Mouse (Mus musculus): Measurements from ENCODE around the gene Csf1. TPM values are rescaled to one million over a fixed set of nuclear protein-coding genes. Genes with fewer than 3 reads are reported as not detected.
A peak's percentile ranks its signal among the peaks of the same experiment; 100 is the strongest.

The Csf1 gene
- polyA plus RNA-seq, 1 experiment, result 46.3 TPM

DNA sequence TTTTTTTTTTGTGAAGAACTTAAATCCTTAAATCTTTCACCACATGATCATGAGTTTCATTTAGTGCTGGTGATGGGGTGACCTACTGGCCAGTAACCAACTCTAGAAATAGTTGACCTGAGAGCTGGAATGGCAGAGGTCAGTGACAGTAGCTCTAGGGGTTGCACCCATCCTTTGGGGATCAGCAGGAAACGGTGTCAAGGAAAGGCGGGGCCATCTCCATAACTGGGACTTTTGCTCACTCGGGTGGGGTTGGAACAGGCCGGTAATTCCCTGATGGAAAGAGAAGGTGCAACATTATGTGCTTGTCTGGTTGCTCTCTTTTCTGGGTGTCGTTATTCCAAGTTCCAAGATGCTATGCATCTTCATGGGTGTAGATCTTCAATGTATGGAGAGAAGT is 38.7 kb upstream of the Csf1 start:
- Histone ChIP-seq H3K36me3 (ENCODE audit: control insufficient read depth, insufficient read depth, low read length) (no peaks in the 10 kb centered on the region), H3K4me1 (ENCODE audit: control insufficient read depth, insufficient read depth, insufficient read length) (no peaks in the 10 kb centered on the region), H3K27ac (ENCODE audit: insufficient read depth, low read length) (no peak overlapping the region), H3K4me3 (ENCODE audit: extremely low read depth, insufficient read depth, insufficient read length) (no peak overlapping the region), H3K27me3 (ENCODE audit: control insufficient read depth, insufficient read depth, low read length) (no peaks in the 10 kb centered on the region)
- TF ChIP-seq POLR2A (IDR thresholded peaks at IDR 0.05; ENCODE audit: low read depth, low read length), result no peak
- 89% methylated on average over 5 of the region's 5 CpGs for WGBS
- no peak for DNase-seq (ENCODE audit: low read depth in 1 of 2, low spot score in 2 of 2)

DNA sequence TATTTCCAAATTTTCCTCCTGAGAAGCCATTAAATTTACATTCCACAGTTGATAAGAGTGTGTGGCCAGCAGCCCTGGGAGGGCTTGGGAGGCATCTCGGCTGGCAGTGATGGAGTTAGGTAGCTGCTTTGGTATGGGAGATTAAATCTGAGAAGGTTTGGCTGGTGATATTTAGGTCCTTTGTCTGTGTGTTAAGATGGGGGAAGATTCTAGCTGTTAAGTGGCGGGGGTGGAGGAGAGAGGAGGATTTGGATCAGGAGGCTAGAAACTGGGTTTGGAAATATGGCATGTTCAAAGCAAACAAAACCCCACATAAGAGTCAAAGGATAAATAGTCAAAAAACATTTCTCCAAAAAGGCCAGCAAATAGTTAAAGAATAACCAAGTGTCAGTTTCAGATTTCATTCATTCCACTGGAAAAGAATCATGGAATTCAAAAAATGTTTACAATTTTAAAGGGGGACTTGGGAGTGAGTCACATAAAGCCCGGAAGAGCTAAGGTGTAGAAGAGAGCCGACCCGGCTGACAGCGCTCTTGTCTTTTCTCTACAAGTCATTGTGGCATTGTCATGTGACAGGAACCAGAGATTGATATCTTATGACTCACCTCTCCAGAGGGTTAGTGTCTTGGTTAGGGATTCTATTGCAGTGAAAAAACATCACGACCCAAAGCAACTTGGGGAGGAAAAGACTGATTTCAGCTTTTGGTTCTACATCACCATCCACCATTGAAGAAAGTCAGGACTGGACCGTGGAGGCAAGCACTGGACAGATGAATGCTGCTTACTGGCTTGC is 36.1 kb upstream of the Csf1 start:
- Histone ChIP-seq H3K36me3 (ENCODE audit: control insufficient read depth, insufficient read depth, low read length) (no peaks in the 10 kb centered on the region), H3K27ac (ENCODE audit: insufficient read depth, low read length) (no peak overlapping the region), H3K4me1 (ENCODE audit: control insufficient read depth, insufficient read depth, insufficient read length) (no peaks in the 10 kb centered on the region), H3K4me3 (ENCODE audit: extremely low read depth, insufficient read depth, insufficient read length) (no peak overlapping the region), H3K27me3 (ENCODE audit: control insufficient read depth, insufficient read depth, low read length) (no peaks in the 10 kb centered on the region)
- DNase-seq (ENCODE audit: low read depth in 1 of 2, low spot score in 2 of 2), result no peak
- WGBS, result 52% methylated on average over 8 of the region's 8 CpGs
- TF ChIP-seq POLR2A (IDR thresholded peaks at IDR 0.05; ENCODE audit: low read depth, low read length) (no peak), CTCF (IDR thresholded peaks at IDR 0.05; ENCODE audit: extremely low read depth, insufficient read depth, insufficient read length, insufficient replicate concordance) (no peak)

DNA sequence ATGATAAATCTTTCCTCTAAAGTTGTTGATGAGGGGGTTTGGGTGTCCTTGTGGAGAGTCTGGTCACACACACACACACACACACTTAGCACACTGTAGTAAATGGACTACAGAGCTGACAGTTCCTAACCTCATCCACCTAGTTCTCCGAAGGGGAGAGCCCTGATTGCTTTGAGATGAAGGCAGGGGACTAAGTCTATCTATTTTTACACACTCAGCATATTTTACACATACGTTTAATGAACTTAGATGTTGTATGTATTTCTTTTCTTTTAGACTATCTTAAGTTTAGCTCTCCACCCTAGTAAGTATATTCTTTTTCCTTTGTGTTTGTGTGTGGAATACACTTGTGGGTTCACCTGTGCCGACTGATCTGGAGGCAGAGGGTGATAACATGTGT is 34.6 kb upstream of the Csf1 start:
- Histone ChIP-seq H3K4me3 (ENCODE audit: extremely low read depth, insufficient read depth, insufficient read length) (no peak overlapping the region), H3K27me3 (ENCODE audit: control insufficient read depth, insufficient read depth, low read length) (no peaks in the 10 kb centered on the region), H3K4me1 (ENCODE audit: control insufficient read depth, insufficient read depth, insufficient read length) (no peaks in the 10 kb centered on the region), H3K36me3 (ENCODE audit: control insufficient read depth, insufficient read depth, low read length) (no peaks in the 10 kb centered on the region), H3K27ac (ENCODE audit: insufficient read depth, low read length) (no peak overlapping the region)
- no peak for DNase-seq (ENCODE audit: low read depth in 1 of 2, low spot score in 2 of 2)
- WGBS, result 89% methylated on average over 3 of the region's 3 CpGs
- TF ChIP-seq CTCF (IDR thresholded peaks at IDR 0.05; ENCODE audit: extremely low read depth, insufficient read depth, insufficient read length, insufficient replicate concordance), result no peak
- no peak for TF ChIP-seq POLR2A (IDR thresholded peaks at IDR 0.05; ENCODE audit: low read depth, low read length)

DNA sequence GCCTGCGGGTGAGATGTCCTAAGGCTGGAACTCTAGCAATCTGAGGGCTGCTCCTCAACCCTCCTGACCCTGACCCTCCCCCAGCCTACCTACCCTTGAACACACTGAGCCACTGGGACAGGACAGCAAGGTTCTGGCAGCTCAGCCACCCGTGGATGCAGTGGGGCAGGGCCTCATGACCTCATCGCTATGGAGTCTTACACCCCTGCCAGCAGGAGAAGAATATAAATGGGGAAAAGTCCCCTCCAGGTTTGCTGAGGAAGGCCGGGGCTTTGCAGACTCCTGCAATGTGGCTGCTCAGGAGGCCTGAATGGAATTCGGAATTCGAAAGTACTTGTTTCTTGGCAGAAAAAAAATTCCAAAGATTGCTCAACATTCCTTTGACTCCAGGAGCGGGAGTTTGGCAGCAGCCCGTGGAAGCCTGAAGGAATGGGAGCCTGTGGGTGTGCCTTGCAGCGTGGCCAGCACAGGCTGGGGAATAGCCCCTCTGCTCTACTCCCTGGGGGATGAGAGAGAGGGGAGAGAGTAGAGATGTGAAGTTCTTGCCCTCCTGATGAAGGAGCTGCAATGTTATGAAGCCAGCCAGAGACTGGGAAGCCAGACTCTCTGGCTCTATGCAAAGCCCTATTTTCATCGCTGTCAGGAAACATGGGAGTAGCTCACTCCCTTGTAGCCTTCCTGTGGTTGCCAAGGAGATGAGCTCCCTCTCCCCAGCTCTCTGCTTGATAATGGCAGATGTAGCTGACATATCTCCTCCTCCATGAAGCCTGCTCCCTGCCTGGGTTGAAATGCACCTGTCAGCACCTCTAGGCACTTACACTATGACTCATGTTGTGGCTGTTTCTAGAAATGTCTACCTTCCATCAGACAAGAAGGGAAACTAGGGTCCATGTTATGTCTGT is 33.3 kb upstream of the Csf1 start:
- Histone ChIP-seq H3K4me1 (ENCODE audit: control insufficient read depth, insufficient read depth, insufficient read length) (no peaks in the 10 kb centered on the region), H3K4me3 (ENCODE audit: extremely low read depth, insufficient read depth, insufficient read length) (no peak overlapping the region), H3K27me3 (ENCODE audit: control insufficient read depth, insufficient read depth, low read length) (no peaks in the 10 kb centered on the region), H3K27ac (ENCODE audit: insufficient read depth, low read length) (peak overlapping the region; percentile 3; the same call in 1 of the 2 replicates), H3K36me3 (ENCODE audit: control insufficient read depth, insufficient read depth, low read length) (no peaks in the 10 kb centered on the region)
- 77% methylated on average over 10 of the region's 10 CpGs for WGBS
- no peak for DNase-seq (ENCODE audit: low read depth in 1 of 2, low spot score in 2 of 2)
- no peak for TF ChIP-seq POLR2A (IDR thresholded peaks at IDR 0.05; ENCODE audit: low read depth, low read length)
- TF ChIP-seq CTCF (IDR thresholded peaks at IDR 0.05; ENCODE audit: extremely low read depth, insufficient read depth, insufficient read length, insufficient replicate concordance), result no peak

DNA sequence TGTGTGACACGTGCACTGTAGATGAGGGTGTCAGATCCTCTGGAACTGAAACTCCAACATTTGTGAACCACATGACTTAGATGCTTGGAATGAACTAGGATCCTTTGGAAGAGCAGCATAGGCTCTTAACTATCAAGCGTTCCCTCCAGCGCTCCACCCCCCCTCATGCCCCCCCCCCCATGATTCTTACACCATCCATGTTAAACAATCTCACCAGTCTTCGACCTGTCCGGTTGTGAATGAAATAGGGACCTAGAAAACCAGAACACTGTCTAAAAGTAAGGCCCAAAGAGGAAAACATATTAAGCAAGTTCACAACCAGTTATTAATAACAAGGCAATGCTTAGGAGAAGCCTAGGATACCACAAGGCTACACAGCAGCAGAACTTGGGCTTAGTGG is 32.5 kb upstream of the Csf1 start:
- Histone ChIP-seq H3K27ac (ENCODE audit: insufficient read depth, low read length) (no peak overlapping the region), H3K36me3 (ENCODE audit: control insufficient read depth, insufficient read depth, low read length) (no peaks in the 10 kb centered on the region), H3K27me3 (ENCODE audit: control insufficient read depth, insufficient read depth, low read length) (no peaks in the 10 kb centered on the region), H3K4me1 (ENCODE audit: control insufficient read depth, insufficient read depth, insufficient read length) (no peaks in the 10 kb centered on the region), H3K4me3 (ENCODE audit: extremely low read depth, insufficient read depth, insufficient read length) (no peak overlapping the region)
- TF ChIP-seq CTCF (IDR thresholded peaks at IDR 0.05; ENCODE audit: extremely low read depth, insufficient read depth, insufficient read length, insufficient replicate concordance) (no peak), POLR2A (IDR thresholded peaks at IDR 0.05; ENCODE audit: low read depth, low read length) (no peak)
- DNase-seq (ENCODE audit: low read depth in 1 of 2, low spot score in 2 of 2), result no peak
- 83% methylated on average over 5 of the region's 5 CpGs for WGBS

DNA sequence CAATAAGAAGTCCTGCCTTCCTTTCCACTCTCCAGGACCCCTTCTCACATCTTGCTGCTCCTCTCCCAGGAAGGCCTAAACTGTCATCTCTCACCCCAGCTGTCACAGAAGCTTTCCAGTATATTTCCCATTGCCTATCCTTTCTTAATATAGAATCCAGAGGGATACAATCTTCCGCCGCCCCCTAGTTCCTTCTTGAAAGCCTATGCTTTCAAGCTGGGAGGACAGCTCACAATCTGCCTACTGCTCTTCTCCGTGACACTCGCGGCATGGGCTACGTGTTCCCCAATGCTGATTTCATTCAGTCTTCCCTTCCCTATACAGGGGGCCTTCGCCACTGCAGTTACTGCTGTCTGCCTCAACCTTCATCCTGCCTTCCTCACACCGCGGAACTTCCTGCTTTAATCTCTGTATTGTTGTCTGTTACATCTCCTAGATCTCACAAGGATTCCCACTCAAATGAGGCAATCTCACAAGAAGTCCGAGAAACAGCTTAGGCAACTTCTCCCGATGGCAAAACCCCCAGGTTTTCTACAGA is 30.6 kb upstream of the Csf1 start:
- WGBS, result 79% methylated on average over 11 of the region's 11 CpGs
- no peak for DNase-seq (ENCODE audit: low read depth in 1 of 2, low spot score in 2 of 2)
- no peaks in the 10 kb centered on the region for H3K27me3 ChIP-seq (ENCODE audit: control insufficient read depth, insufficient read depth, low read length)
- no peak overlapping the region for H3K4me3 ChIP-seq (ENCODE audit: extremely low read depth, insufficient read depth, insufficient read length)
- H3K4me1 ChIP-seq (ENCODE audit: control insufficient read depth, insufficient read depth, insufficient read length), result no peaks in the 10 kb centered on the region
- no peaks in the 10 kb centered on the region for H3K36me3 ChIP-seq (ENCODE audit: control insufficient read depth, insufficient read depth, low read length)
- TF ChIP-seq POLR2A (IDR thresholded peaks at IDR 0.05; ENCODE audit: low read depth, low read length) (no peak), CTCF (IDR thresholded peaks at IDR 0.05; ENCODE audit: extremely low read depth, insufficient read depth, insufficient read length, insufficient replicate concordance) (no peak)
- no peak overlapping the region for H3K27ac ChIP-seq (ENCODE audit: insufficient read depth, low read length)
